Mouse (Mus musculus) forebrain, postnatal 0 days (tissue): ENCODE results near the gene Smim14. TPM values are rescaled to one million over a fixed set of nuclear protein-coding genes. Genes with fewer than 3 reads are reported as not detected.

Experiments
- ATAC-seq: fragments of 200-750 bp; cut with Nextera tagmentation; 2 replicates; pipeline ENCODE4 v1.8.0; 2017; ENCODE audit warnings: mild to moderate bottlenecking, moderate library complexity
- DNase-seq: peaks from one replicate; pipeline ENCODE4 v3.0.0-alpha.2; 2015
- H3K27ac ChIP-seq: fragments of 300-500 bp; sonication (generic); 2 replicates; pipeline ENCODE4 v1.5.1; 2014; ENCODE audit warnings: low read depth, mild to moderate bottlenecking, antibody characterized with exemption, low read length, moderate library complexity, mixed read lengths
- H3K27me3 ChIP-seq: fragments of 300-500 bp; sonication (generic); 2 replicates; pipeline ENCODE4 v1.6.1; 2014; ENCODE audit warnings: mild to moderate bottlenecking, low read length, mixed read lengths; ENCODE audit not compliant: insufficient read depth
- H3K36me3 ChIP-seq: fragments of 300-500 bp; sonication (generic); 2 replicates; pipeline ENCODE4 v1.6.1; 2014; ENCODE audit warnings: mild to moderate bottlenecking, moderate library complexity; ENCODE audit not compliant: insufficient read depth
- H3K4me1 ChIP-seq: fragments of 300-500 bp; sonication (generic); 2 replicates; pipeline ENCODE4 v1.6.1; 2014; ENCODE audit warnings: antibody characterized with exemption; ENCODE audit not compliant: insufficient read depth
- H3K4me2 ChIP-seq: fragments of 300-500 bp; sonication (generic); 2 replicates; pipeline ENCODE4 v1.6.1; 2014; ENCODE audit warnings: low read depth, mild to moderate bottlenecking, moderate library complexity
- H3K4me3 ChIP-seq: fragments of 300-500 bp; sonication (generic); 2 replicates; pipeline ENCODE4 v1.5.1; 2014; ENCODE audit warnings: low read depth, low read length, mixed read lengths
- H3K9ac ChIP-seq: fragments of 300-500 bp; sonication (generic); 2 replicates; pipeline ENCODE4 v1.6.1; 2014; ENCODE audit warnings: mild to moderate bottlenecking
- H3K9me3 ChIP-seq: fragments of 300-500 bp; sonication (generic); 2 replicates; pipeline ENCODE4 v1.6.1; 2016; ENCODE audit warnings: low read length
- CTCF ChIP-seq: sonication (generic); IDR thresholded peaks from 2 replicates; pipeline ENCODE4 v1.5.1; 2016; ENCODE audit warnings: antibody characterized with exemption, control low read depth, low read depth
- WGBS: fragments of 180-500 bp; shearing (Covaris S2); extraction: QIAGEN DNeasy Blood & Tissue Kit; methylation state at CpG from one replicate; pipeline ENCODE4 v1.1.7; 2014; 5-methylcytosine and 5-hydroxymethylcytosine counted together
- polyA plus RNA-seq: library from polyadenylated mRNA; unstranded; fragments of >200 nt; fragmentation: Nextera tagmentation; extraction: Ambion mirVana; gene quantifications from 2 replicates; pipeline ENCODE4 v1.2.1, GENCODE M21; 2015
- total RNA-seq: library from RNA; depleted of rRNA; stranded (reverse); fragments of >200 nt; gene quantifications from 2 replicates; pipeline ENCODE4 v1.2.3, GENCODE M21; 2014

Gene Smim14
- total and polyA plus RNA-seq, 2 experiments from 2014 or later: 158 to 255 TPM

DNA sequence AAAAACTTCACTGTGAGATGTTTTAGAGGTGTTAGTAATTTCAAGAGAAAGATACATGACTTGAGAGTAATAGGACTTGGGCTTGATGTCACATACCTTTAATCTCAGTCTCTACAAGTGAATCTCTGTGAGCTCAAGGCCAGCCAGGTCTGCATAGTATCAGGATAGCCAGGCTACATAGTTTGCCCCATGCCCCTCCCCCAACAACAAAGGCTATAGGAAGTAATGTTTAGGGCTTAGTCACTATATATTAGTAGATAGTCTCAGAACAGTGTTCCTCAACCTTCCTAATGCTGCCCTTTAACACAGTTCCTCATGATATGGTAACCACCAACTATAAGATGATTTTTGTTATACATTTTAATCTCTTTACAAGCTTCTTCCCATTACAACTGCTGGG, 20.1 kb upstream of the Smim14 start:
- Histone ChIP-seq H3K36me3 (no peaks in the 10 kb centered on the region), H3K9me3 (no peaks in the 10 kb centered on the region), H3K4me3 (no peak overlapping the region), H3K4me1 (no peaks in the 10 kb centered on the region), H3K27me3 (no peaks in the 10 kb centered on the region), H3K9ac (no peak overlapping the region), H3K4me2 (no peak overlapping the region), H3K27ac (no peak overlapping the region)
- no peak for TF ChIP-seq CTCF
- no peak for ATAC-seq
- DNase-seq: no peak

DNA sequence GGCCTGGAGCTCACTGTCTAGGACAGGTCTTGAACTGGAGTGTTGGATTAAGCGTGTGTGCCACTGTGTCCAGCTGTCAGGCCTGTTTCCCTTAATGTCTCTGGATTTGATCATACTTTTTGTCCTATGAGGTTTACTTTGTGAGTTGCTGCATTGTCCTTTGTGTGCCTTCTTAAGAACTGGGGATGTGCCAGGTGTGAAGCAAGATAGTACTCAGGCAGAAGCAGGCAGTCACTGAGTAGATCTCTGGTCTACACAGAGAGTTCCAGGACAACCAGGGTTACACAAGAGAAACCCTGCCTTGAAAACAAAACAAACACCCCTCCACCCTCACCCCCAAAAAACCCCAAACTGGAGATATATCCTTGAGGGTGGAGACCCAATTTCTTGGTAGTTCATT, 12.7 kb upstream of the Smim14 start:
- H3K4me2 ChIP-seq: no peak overlapping the region
- H3K9ac ChIP-seq: no peak overlapping the region
- no peak overlapping the region for H3K27ac ChIP-seq
- 96% methylated on average over 1 of the region's 1 CpGs for WGBS
- DNase-seq (no peak), ATAC-seq (no peak)
- H3K27me3 ChIP-seq: no peaks in the 10 kb centered on the region
- no peaks in the 10 kb centered on the region for H3K9me3 ChIP-seq
- H3K4me3 ChIP-seq: no peak overlapping the region
- TF ChIP-seq CTCF: no peak
- no peaks in the 10 kb centered on the region for H3K36me3 ChIP-seq
- H3K4me1 ChIP-seq: no peaks in the 10 kb centered on the region

GRCm38 (mm10) chr5:65544616-65545015, 7.6 kb upstream of the Smim14 start:
- Histone ChIP-seq H3K4me1 (no peaks in the 10 kb centered on the region), H3K27ac (no peak overlapping the region), H3K9me3 (no peaks in the 10 kb centered on the region), H3K36me3 (no peaks in the 10 kb centered on the region), H3K4me2 (no peak overlapping the region), H3K4me3 (no peak overlapping the region), H3K9ac (no peak overlapping the region), H3K27me3 (no peaks in the 10 kb centered on the region)
- no peak for TF ChIP-seq CTCF
- WGBS: 74% methylated on average over 2 of the region's 2 CpGs
- ATAC-seq (no peak), DNase-seq (no peak)

GRCm38 (mm10) chr5:65543491-65543890, 6.5 kb upstream of the Smim14 start:
- no peak overlapping the region for H3K27ac ChIP-seq
- 92% methylated on average over 1 of the region's 1 CpGs for WGBS

DNA sequence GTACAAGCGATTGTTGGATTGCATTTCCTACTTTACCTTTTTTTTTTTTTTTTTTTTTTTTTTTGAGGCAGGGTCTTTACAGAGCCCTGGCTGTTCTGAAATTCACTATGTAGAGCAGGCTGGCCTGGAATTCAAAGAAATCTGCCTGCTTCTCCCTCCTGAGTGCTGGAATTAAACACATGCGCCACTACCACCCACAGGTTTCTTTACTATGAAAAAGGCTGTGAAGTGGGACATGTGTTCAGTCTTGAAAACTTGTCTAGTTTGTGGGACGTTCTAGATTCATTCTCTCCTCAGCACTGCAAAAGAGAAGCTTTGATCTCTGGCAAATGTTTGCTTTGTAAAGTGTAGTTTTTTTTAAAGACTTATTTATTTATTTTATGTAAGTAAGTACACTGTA, 4.9 kb upstream of the Smim14 start:
- no peaks in the 10 kb centered on the region for H3K9me3 ChIP-seq
- no peak for TF ChIP-seq CTCF
- DNase-seq: no peak
- H3K27ac ChIP-seq: no peak overlapping the region
- no peaks in the 10 kb centered on the region for H3K36me3 ChIP-seq
- WGBS: 83% methylated on average over 3 of the region's 3 CpGs
- H3K27me3 ChIP-seq: no peaks in the 10 kb centered on the region
- ATAC-seq: no peak
- H3K4me1 ChIP-seq: peaks cover 8% of the 10 kb centered on the region; the same call in 1 of the 2 replicates
- no peak overlapping the region for H3K4me3 ChIP-seq
- no peak overlapping the region for H3K9ac ChIP-seq
- no peak overlapping the region for H3K4me2 ChIP-seq

More at GRCm38 (mm10) chr5:65543491-65543890, 6.5 kb upstream of the Smim14 start:
- TF ChIP-seq CTCF: no peak
- H3K27me3 ChIP-seq: no peaks in the 10 kb centered on the region
- no peaks in the 10 kb centered on the region for H3K9me3 ChIP-seq
- H3K4me2 ChIP-seq: no peak overlapping the region
- H3K4me1 ChIP-seq: peaks cover 8% of the 10 kb centered on the region; the same call in 1 of the 2 replicates
- DNase-seq: no peak
- ATAC-seq: no peak
- H3K4me3 ChIP-seq: no peak overlapping the region
- no peak overlapping the region for H3K9ac ChIP-seq
- no peaks in the 10 kb centered on the region for H3K36me3 ChIP-seq

- Histone ChIP-seq H3K4me3 (no peak overlapping the region), H3K27me3 (no peaks in the 10 kb centered on the region), H3K4me1 (peaks cover 11% of the 10 kb centered on the region; the same call in 1 of the 2 replicates), H3K4me2 (no peak overlapping the region), H3K27ac (no peak overlapping the region), H3K9ac (no peak overlapping the region), H3K36me3 (no peaks in the 10 kb centered on the region), H3K9me3 (no peaks in the 10 kb centered on the region)
- DNase-seq: no peak
- TF ChIP-seq CTCF: no peak
- WGBS: 92% methylated on average over 3 of the region's 3 CpGs
- ATAC-seq: no peak
Measured at GRCm38 (mm10) chr5:65539786-65540185, 2.8 kb upstream of the Smim14 start.

GRCm38 (mm10) chr5:65538829-65539228, 1.8 kb upstream of the Smim14 start:
- ATAC-seq: no peak
- WGBS: 14% methylated on average over 4 of the region's 4 CpGs
- no peaks in the 10 kb centered on the region for H3K36me3 ChIP-seq
- no peak overlapping the region for H3K27ac ChIP-seq
- no peak for DNase-seq
- no peak for TF ChIP-seq CTCF
- H3K4me3 ChIP-seq: peak overlapping the region; percentile 20; the same call in 1 of the 2 replicates
- peak overlapping the region; percentile 39 for H3K4me2 ChIP-seq
- no peaks in the 10 kb centered on the region for H3K9me3 ChIP-seq
- H3K27me3 ChIP-seq: no peaks in the 10 kb centered on the region
- no peak overlapping the region for H3K9ac ChIP-seq
- H3K4me1 ChIP-seq: peaks cover 11% of the 10 kb centered on the region; the same call in 1 of the 2 replicates
